22 mouse cellular contexts compared by ENCODE assay signal in genomic region chr16:35713606-35714005, GRCm38 (mm10). TPM values are rescaled to one million over a fixed set of nuclear protein-coding genes. Genes with fewer than 3 reads are reported as not detected.
DNase-seq lines count a peak whose midpoint lies in the region; TF ChIP-seq lines count a peak whose summit lies in the region.
"Had no signal": no experiment of that assay in that cellular context is flagged by ENCODE, and none has a peak within 500 bp of the region (broad histone marks: within the 10 kb centered on the region; RNA-seq: fewer than 3 reads in every experiment).

No protein-coding gene starts in this region.

- TF ChIP-seq CTCF in gastrocnemius, adult 2 months (IDR thresholded peaks at IDR 0.05), result no peak

- intact Hi-C loops in gastrocnemius, adult 2 months (cut with DNase I), result no loop called here
- intact Hi-C loops in gastrocnemius, postnatal 14 days (cut with DNase I; ENCODE audit: low total_unique reads), result no loop called here

- no peak overlapping the region for H3K4me3 ChIP-seq in gastrocnemius, adult 2 months
- H3K4me3 ChIP-seq: embryonic facial prominence, embryonic 10.5 days; embryonic facial prominence, embryonic 13.5 days; erythroblast, embryonic 14.5 days; forebrain, embryonic 13.5 days; heart, embryonic 12.5 days; heart, embryonic 15.5 days had no signal

- peak; percentile 85 for DNase-seq in gastrocnemius, adult 18-20 months (ENCODE audit: low spot score)
- peak; percentile 87 for DNase-seq in gastrocnemius, adult 2 months
- peak; percentile 59 for DNase-seq in gastrocnemius, postnatal 14 days
- DNase-seq in skeletal muscle tissue, adult 2 months (ENCODE audit: low read depth, low spot score), result peak; percentile 73
- no peak for DNase-seq in yolk sac, embryonic 10.5 days (ENCODE audit: low spot score)
- DNase-seq in c-Kit-positive CD71-positive TER-119-positive erythroid progenitor cells, embryonic 14.5 days (ENCODE audit: low spot score), result no peak
- DNase-seq: adrenal gland, adult 2 months; adrenal gland, postnatal 14 days; cerebellum, adult 11-12 months; cerebellum, adult 8-10 months; cerebellum, postnatal 36 days; embryo, embryonic 11 days; heart, adult 11 months; heart, postnatal 14 days; heart, postnatal 4 days had no signal

- H3K27ac ChIP-seq in gastrocnemius, adult 2 months, result peak overlapping the region; percentile 58
- H3K27ac ChIP-seq: embryonic facial prominence, embryonic 10.5 days; embryonic facial prominence, embryonic 13.5 days; forebrain, embryonic 13.5 days; heart, embryonic 15.5 days; hindbrain, postnatal 0 days had no signal

RNA-seq across cellular contexts. Expression of gene Dirc2, which starts 55.5 kb away (rescaled TPM):
- 10 to 100 TPM; 61.7 to 65.1 TPM for total RNA-seq in gastrocnemius, adult 18-20 months (2021)
- 10 to 100 TPM; 53.7 to 70.8 TPM for total RNA-seq in gastrocnemius, adult 2 months (2021)
- total RNA-seq in gastrocnemius, postnatal 14 days (2021), result 10 to 100 TPM; 37.5 to 49.7 TPM

RNA-seq across cellular contexts. Expression of gene Hspbap1, which starts 56.6 kb away (rescaled TPM):
- 1 to 10 TPM; 3.5 to 4.3 TPM for total RNA-seq in gastrocnemius, adult 18-20 months (2021)
- 1 to 10 TPM; 3.1 to 3.3 TPM for total RNA-seq in gastrocnemius, adult 2 months (2021)
- 1 to 10 TPM; 2.0 to 2.6 TPM for total RNA-seq in gastrocnemius, postnatal 14 days (2021)

Comparison
In these comparisons a context has a peak if more than half of its experiments do, and no peak if none do; other contexts are left out.
1. DNase-seq: peak in gastrocnemius, adult 18-20 months (single experiment), gastrocnemius, adult 2 months (single experiment), gastrocnemius, postnatal 14 days (single experiment) and skeletal muscle tissue, adult 2 months (single experiment); none in yolk sac, embryonic 10.5 days (single experiment) and c-Kit-positive CD71-positive TER-119-positive erythroid progenitor cells, embryonic 14.5 days (single experiment).